Mouse (Mus musculus): ENCODE data around the gene Tlr2. TPM values are rescaled to one million over a fixed set of nuclear protein-coding genes. Genes with fewer than 3 reads are reported as not detected.

Tlr2 gene
- total RNA-seq, 1 experiment: 11.8 TPM

DNA sequence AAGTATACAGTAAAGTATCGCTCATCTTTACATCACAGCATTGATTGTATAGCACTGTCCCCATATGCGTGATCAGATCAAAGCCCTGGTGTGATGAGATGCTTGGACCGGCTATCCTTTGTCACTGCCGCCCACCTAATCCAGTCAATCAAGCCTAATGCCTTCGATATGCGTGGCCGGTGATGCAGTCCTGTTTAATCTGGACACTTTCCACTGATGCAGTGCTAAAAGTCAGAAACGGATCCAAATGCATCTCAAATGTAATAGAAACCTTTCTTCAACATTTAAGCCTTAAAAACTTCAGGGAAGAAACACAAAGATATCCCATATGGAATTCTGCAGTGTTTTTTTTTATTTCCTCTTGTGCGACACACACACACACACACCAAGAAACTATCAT is 13.9 kb downstream of the Tlr2 start:
- Histone ChIP-seq H3K9me3 (ENCODE audit: control insufficient read depth, insufficient read depth, low read depth, low read length) (no peaks in the 10 kb centered on the region), H3K27ac (ENCODE audit: insufficient read depth, low read depth, low read length, poor library complexity, severe bottlenecking) (no peak overlapping the region), H3K36me3 (ENCODE audit: control insufficient read depth, insufficient read depth, low read length, poor library complexity, severe bottlenecking) (no peaks in the 10 kb centered on the region), H3K9ac (ENCODE audit: insufficient read depth, low read depth, low read length, poor library complexity, severe bottlenecking) (no peak overlapping the region), H3K4me1 (ENCODE audit: control insufficient read depth in 2 of 2, insufficient read depth in 2 of 2, low read length in 2 of 2, poor library complexity in 1 of 2) (no peaks in the 10 kb centered on the region), H3K4me3 (ENCODE audit: insufficient read depth in 1 of 2, low read depth in 1 of 2, low read length in 2 of 2, poor library complexity in 1 of 2, severe bottlenecking in 1 of 2) (no peak overlapping the region)
- TF ChIP-seq ZC3H11A (IDR thresholded peaks at IDR 0.05; ENCODE audit: borderline replicate concordance, low read depth, low read length): no peak
- no peak for TF ChIP-seq HCFC1 (IDR thresholded peaks at IDR 0.05; ENCODE audit: borderline replicate concordance, insufficient read depth, low read length)
- no peak for TF ChIP-seq ZNF384 (IDR thresholded peaks at IDR 0.05; ENCODE audit: low read depth, low read length)
- no peak for TF ChIP-seq MAFK (IDR thresholded peaks at IDR 0.05; ENCODE audit: insufficient read depth, low read depth, low read length)
- TF ChIP-seq CHD2 (IDR thresholded peaks at IDR 0.05; ENCODE audit: low read depth, low read length): no peak
- no peak for DNase-seq (ENCODE audit: low read depth, low spot score)
- in situ Hi-C loops (cut with MboI; ENCODE audit: low sequenced_read_pairs in 2 of 2, unreplicated experiment in 2 of 2): no loop called here

DNA sequence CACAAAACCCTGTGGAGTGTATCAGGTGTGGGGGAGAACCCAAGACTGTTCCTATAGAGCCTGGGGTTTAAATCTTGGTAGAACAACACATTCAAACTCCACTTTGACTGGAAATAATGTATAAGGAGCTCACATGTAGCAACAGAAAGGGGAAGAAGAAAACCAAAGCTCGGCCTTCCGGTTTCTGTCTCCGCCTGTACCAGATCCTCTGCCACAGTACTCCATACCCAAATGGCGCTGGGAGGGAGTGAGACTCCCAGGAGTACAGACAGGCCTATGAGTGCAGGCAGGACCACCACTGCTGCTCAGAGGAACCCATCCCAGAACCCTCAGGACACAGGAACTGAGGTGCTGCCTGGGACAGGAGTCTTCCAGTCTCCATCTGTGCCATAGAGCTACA is 17.8 kb downstream of the Tlr2 start:
- no peak for DNase-seq (ENCODE audit: low read depth, low spot score)
- Histone ChIP-seq H3K9me3 (ENCODE audit: control insufficient read depth, insufficient read depth, low read depth, low read length) (no peaks in the 10 kb centered on the region), H3K9ac (ENCODE audit: insufficient read depth, low read depth, low read length, poor library complexity, severe bottlenecking) (no peak overlapping the region), H3K4me3 (ENCODE audit: insufficient read depth in 1 of 2, low read depth in 1 of 2, low read length in 2 of 2, poor library complexity in 1 of 2, severe bottlenecking in 1 of 2) (no peak overlapping the region), H3K4me1 (ENCODE audit: control insufficient read depth in 2 of 2, insufficient read depth in 2 of 2, low read length in 2 of 2, poor library complexity in 1 of 2) (no peaks in the 10 kb centered on the region), H3K27ac (ENCODE audit: insufficient read depth, low read depth, low read length, poor library complexity, severe bottlenecking) (no peak overlapping the region), H3K36me3 (ENCODE audit: control insufficient read depth, insufficient read depth, low read length, poor library complexity, severe bottlenecking) (no peaks in the 10 kb centered on the region)
- in situ Hi-C loops (cut with MboI; ENCODE audit: low sequenced_read_pairs in 2 of 2, unreplicated experiment in 2 of 2): no loop called here
- TF ChIP-seq MAFK (IDR thresholded peaks at IDR 0.05; ENCODE audit: insufficient read depth, low read depth, low read length) (no peak), ZNF384 (IDR thresholded peaks at IDR 0.05; ENCODE audit: low read depth, low read length) (no peak), HCFC1 (IDR thresholded peaks at IDR 0.05; ENCODE audit: borderline replicate concordance, insufficient read depth, low read length) (no peak), ZC3H11A (IDR thresholded peaks at IDR 0.05; ENCODE audit: borderline replicate concordance, low read depth, low read length) (no peak), CHD2 (IDR thresholded peaks at IDR 0.05; ENCODE audit: low read depth, low read length) (no peak)

DNA sequence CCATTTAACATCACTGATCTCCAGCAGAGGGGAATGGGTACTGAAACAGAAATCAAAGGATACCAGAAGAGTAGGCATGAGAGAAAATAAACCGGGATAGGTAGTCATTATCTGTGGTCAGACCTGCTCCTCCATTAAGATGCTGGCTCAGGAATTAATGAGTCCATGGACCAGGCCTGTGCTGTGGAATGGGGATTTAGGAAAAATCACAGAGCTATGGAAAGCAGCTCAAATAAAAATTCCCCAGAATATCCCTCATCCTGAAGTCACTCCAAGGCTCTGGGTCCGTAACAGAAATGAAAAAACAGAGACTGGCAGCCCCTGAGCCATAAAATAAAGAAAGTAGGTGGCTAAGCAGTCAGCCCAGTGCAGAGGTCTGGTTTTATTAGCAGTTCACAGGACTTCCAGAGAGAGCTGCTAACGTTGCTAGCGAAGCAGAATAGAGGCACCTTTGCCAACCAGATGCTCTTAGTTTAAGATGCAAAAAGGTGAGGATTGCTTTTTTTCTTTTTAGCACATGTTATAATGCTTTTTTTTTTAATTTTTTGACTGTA is 25.1 kb downstream of the Tlr2 start:
- TF ChIP-seq ZC3H11A (IDR thresholded peaks at IDR 0.05; ENCODE audit: borderline replicate concordance, low read depth, low read length) (no peak), ZNF384 (IDR thresholded peaks at IDR 0.05; ENCODE audit: low read depth, low read length) (no peak), MAFK (IDR thresholded peaks at IDR 0.05; ENCODE audit: insufficient read depth, low read depth, low read length) (no peak), CHD2 (IDR thresholded peaks at IDR 0.05; ENCODE audit: low read depth, low read length) (no peak), HCFC1 (IDR thresholded peaks at IDR 0.05; ENCODE audit: borderline replicate concordance, insufficient read depth, low read length) (no peak)
- Histone ChIP-seq H3K4me3 (ENCODE audit: insufficient read depth in 1 of 2, low read depth in 1 of 2, low read length in 2 of 2, poor library complexity in 1 of 2, severe bottlenecking in 1 of 2) (no peak overlapping the region), H3K36me3 (ENCODE audit: control insufficient read depth, insufficient read depth, low read length, poor library complexity, severe bottlenecking) (no peaks in the 10 kb centered on the region), H3K4me1 (ENCODE audit: control insufficient read depth in 2 of 2, insufficient read depth in 2 of 2, low read length in 2 of 2, poor library complexity in 1 of 2) (no peaks in the 10 kb centered on the region), H3K9me3 (ENCODE audit: control insufficient read depth, insufficient read depth, low read depth, low read length) (no peaks in the 10 kb centered on the region), H3K9ac (ENCODE audit: insufficient read depth, low read depth, low read length, poor library complexity, severe bottlenecking) (no peak overlapping the region), H3K27ac (ENCODE audit: insufficient read depth, low read depth, low read length, poor library complexity, severe bottlenecking) (no peak overlapping the region)
- no peak for DNase-seq (ENCODE audit: low read depth, low spot score)
- in situ Hi-C loops (cut with MboI; ENCODE audit: low sequenced_read_pairs in 2 of 2, unreplicated experiment in 2 of 2): no loop called here

DNA sequence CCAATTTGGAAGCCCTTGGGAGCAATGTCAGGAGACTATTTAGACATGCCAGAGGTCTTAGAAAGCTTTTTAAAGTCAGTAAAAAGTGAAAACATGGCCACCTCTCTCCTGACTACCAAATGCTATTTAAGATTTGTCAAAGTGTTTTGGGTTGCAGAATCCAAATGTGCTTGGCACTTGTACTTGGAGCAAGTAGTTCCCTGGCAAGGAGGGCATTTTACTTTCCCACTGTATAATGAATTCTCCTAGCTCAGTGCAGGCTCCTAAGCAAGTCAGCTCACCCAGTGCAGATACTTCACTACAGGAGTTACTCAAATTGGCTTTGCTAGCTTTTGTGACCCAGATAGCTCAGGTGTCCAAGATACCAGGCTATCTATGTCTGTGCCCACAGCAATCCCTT is 28.7 kb downstream of the Tlr2 start:
- TF ChIP-seq CHD2 (IDR thresholded peaks at IDR 0.05; ENCODE audit: low read depth, low read length) (no peak), MAFK (IDR thresholded peaks at IDR 0.05; ENCODE audit: insufficient read depth, low read depth, low read length) (no peak), ZNF384 (IDR thresholded peaks at IDR 0.05; ENCODE audit: low read depth, low read length) (no peak), HCFC1 (IDR thresholded peaks at IDR 0.05; ENCODE audit: borderline replicate concordance, insufficient read depth, low read length) (no peak), ZC3H11A (IDR thresholded peaks at IDR 0.05; ENCODE audit: borderline replicate concordance, low read depth, low read length) (no peak)
- no peak overlapping the region for H3K9ac ChIP-seq (ENCODE audit: insufficient read depth, low read depth, low read length, poor library complexity, severe bottlenecking)
- in situ Hi-C loops (cut with MboI; ENCODE audit: low sequenced_read_pairs in 2 of 2, unreplicated experiment in 2 of 2): no loop called here
- no peaks in the 10 kb centered on the region for H3K9me3 ChIP-seq (ENCODE audit: control insufficient read depth, insufficient read depth, low read depth, low read length)
- DNase-seq (ENCODE audit: low read depth, low spot score): no peak
- H3K36me3 ChIP-seq (ENCODE audit: control insufficient read depth, insufficient read depth, low read length, poor library complexity, severe bottlenecking): no peaks in the 10 kb centered on the region
- no peak overlapping the region for H3K27ac ChIP-seq (ENCODE audit: insufficient read depth, low read depth, low read length, poor library complexity, severe bottlenecking)
- no peak overlapping the region for H3K4me3 ChIP-seq (ENCODE audit: insufficient read depth in 1 of 2, low read depth in 1 of 2, low read length in 2 of 2, poor library complexity in 1 of 2, severe bottlenecking in 1 of 2)
- H3K4me1 ChIP-seq (ENCODE audit: control insufficient read depth in 2 of 2, insufficient read depth in 2 of 2, low read length in 2 of 2, poor library complexity in 1 of 2): no peaks in the 10 kb centered on the region

DNA sequence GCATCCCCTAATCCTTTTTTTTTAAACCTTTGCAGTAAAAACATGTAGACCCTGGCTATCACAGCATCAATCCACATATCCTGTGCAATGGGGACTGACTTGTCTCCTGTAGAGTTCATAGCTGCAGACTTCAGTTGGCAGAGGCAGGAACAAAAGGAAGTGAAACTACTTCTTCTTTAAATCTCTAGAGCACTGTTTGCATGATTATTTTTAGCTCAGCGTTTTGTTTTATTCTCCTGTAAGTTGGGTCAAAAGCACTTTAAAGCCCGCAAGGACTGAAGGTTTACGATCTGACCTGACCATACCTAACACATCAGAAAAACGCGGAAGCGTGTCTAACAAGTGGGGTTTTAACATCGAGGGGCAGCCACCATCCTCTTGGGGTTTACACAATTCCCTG is 29.6 kb downstream of the Tlr2 start:
- Histone ChIP-seq H3K4me1 (ENCODE audit: control insufficient read depth in 2 of 2, insufficient read depth in 2 of 2, low read length in 2 of 2, poor library complexity in 1 of 2) (no peaks in the 10 kb centered on the region), H3K9me3 (ENCODE audit: control insufficient read depth, insufficient read depth, low read depth, low read length) (no peaks in the 10 kb centered on the region), H3K27ac (ENCODE audit: insufficient read depth, low read depth, low read length, poor library complexity, severe bottlenecking) (no peak overlapping the region), H3K9ac (ENCODE audit: insufficient read depth, low read depth, low read length, poor library complexity, severe bottlenecking) (no peak overlapping the region), H3K36me3 (ENCODE audit: control insufficient read depth, insufficient read depth, low read length, poor library complexity, severe bottlenecking) (no peaks in the 10 kb centered on the region), H3K4me3 (ENCODE audit: insufficient read depth in 1 of 2, low read depth in 1 of 2, low read length in 2 of 2, poor library complexity in 1 of 2, severe bottlenecking in 1 of 2) (no peak overlapping the region)
- no peak for TF ChIP-seq ZNF384 (IDR thresholded peaks at IDR 0.05; ENCODE audit: low read depth, low read length)
- TF ChIP-seq ZC3H11A (IDR thresholded peaks at IDR 0.05; ENCODE audit: borderline replicate concordance, low read depth, low read length): no peak
- TF ChIP-seq HCFC1 (IDR thresholded peaks at IDR 0.05; ENCODE audit: borderline replicate concordance, insufficient read depth, low read length): no peak
- no peak for TF ChIP-seq CHD2 (IDR thresholded peaks at IDR 0.05; ENCODE audit: low read depth, low read length)
- no peak for TF ChIP-seq MAFK (IDR thresholded peaks at IDR 0.05; ENCODE audit: insufficient read depth, low read depth, low read length)
- in situ Hi-C loops (cut with MboI; ENCODE audit: low sequenced_read_pairs in 2 of 2, unreplicated experiment in 2 of 2): no loop called here
- DNase-seq (ENCODE audit: low read depth, low spot score): no peak

Data from ES-E14 (cell line).